In the genomic region with DNA sequence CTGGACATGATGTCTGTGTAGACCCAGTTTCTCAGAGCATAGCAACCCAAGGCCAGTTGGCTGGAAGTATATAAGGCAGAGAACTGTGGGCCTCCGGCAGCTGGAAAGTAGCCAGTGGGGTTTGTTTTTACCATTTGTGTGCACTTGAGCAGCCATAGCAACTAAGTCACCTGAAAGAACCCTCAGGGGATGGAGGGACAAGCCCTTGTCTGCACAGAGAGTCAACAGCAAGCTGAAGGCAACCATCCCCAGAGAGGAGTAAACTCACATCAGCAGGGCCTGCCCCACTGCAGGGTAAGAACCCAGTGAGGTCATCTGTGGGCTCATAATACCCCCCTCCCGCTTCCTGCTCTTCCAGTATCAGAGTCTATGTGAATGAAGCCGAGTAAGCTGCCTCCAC, we compare ENCODE assay signal across 24 mouse cellular contexts. TPM values are rescaled to one million over a fixed set of nuclear protein-coding genes. Genes with fewer than 3 reads are reported as not detected.
DNase-seq lines count a peak whose midpoint lies in the region; ATAC-seq and TF ChIP-seq lines count a peak whose summit lies in the region.
"Had no signal": no experiment of that assay in that cellular context is flagged by ENCODE, and none has a peak within 500 bp of the region (broad histone marks: within the 10 kb centered on the region; RNA-seq: fewer than 3 reads in every experiment).

No protein-coding gene starts in this region.

- no peaks in the 10 kb centered on the region for H3K9me3 ChIP-seq in heart, embryonic 10.5 days
- no peaks in the 10 kb centered on the region for H3K9me3 ChIP-seq in hindbrain, postnatal 0 days (ENCODE audit: low read length)
- H3K9me3 ChIP-seq in hindbrain, embryonic 11.5 days (ENCODE audit: control insufficient read depth, low read length) = no peaks in the 10 kb centered on the region
- H3K9me3 ChIP-seq in lung, postnatal 0 days (ENCODE audit: low read length) = no peaks in the 10 kb centered on the region
- no peaks in the 10 kb centered on the region for H3K9me3 ChIP-seq in midbrain, embryonic 14.5 days (ENCODE audit: control insufficient read depth, low read length)
- H3K9me3 ChIP-seq: embryonic facial prominence, embryonic 12.5 days; forebrain, embryonic 13.5 days; heart, embryonic 13.5 days; hindbrain, embryonic 13.5 days; limb, embryonic 15.5 days had no signal

- no peaks in the 10 kb centered on the region for H3K36me3 ChIP-seq in heart, embryonic 10.5 days
- H3K36me3 ChIP-seq in hindbrain, postnatal 0 days (ENCODE audit: insufficient read depth, low read length) = no peaks in the 10 kb centered on the region
- H3K36me3 ChIP-seq in hindbrain, embryonic 11.5 days (ENCODE audit: control insufficient read depth, insufficient read depth, low read length) = no peaks in the 10 kb centered on the region
- no peaks in the 10 kb centered on the region for H3K36me3 ChIP-seq in lung, postnatal 0 days (ENCODE audit: insufficient read depth, low read length)
- H3K36me3 ChIP-seq in midbrain, embryonic 14.5 days (ENCODE audit: control insufficient read depth, insufficient read depth, low read length) = no peaks in the 10 kb centered on the region
- H3K36me3 ChIP-seq: embryonic facial prominence, embryonic 12.5 days; heart, embryonic 13.5 days; hindbrain, embryonic 13.5 days; limb, embryonic 15.5 days had no signal

- no peak for ATAC-seq in hindbrain, postnatal 0 days
- no peak for ATAC-seq in hindbrain, embryonic 11.5 days (ENCODE audit: low FRiP score)
- ATAC-seq in lung, postnatal 0 days = peak; percentile 68
- ATAC-seq in midbrain, embryonic 14.5 days (ENCODE audit: low FRiP score, low TSS enrichment) = no peak
- ATAC-seq: forebrain, embryonic 13.5 days; inflammation-experienced regulatory T-cells, adult 6 months had no signal

- intact Hi-C loops in heart, postnatal 36 days (cut with DNase I) = no loop called here

- no peak for TF ChIP-seq CTCF in hindbrain, postnatal 0 days (IDR thresholded peaks at IDR 0.05; ENCODE audit: low read depth)
- no peak for TF ChIP-seq CTCF in lung, postnatal 0 days (IDR thresholded peaks at IDR 0.05)

- no peak overlapping the region for H3K9ac ChIP-seq in hindbrain, postnatal 0 days (replicated peaks; ENCODE audit: low read length)
- no peak overlapping the region for H3K9ac ChIP-seq in hindbrain, embryonic 11.5 days (ENCODE audit: low read depth, low read length)
- no peak overlapping the region for H3K9ac ChIP-seq in lung, postnatal 0 days (replicated peaks; ENCODE audit: low read depth)
- no peak overlapping the region for H3K9ac ChIP-seq in midbrain, embryonic 14.5 days (replicated peaks; ENCODE audit: low read length)
- H3K9ac ChIP-seq: embryonic facial prominence, embryonic 12.5 days; forebrain, embryonic 13.5 days; heart, embryonic 13.5 days; hindbrain, embryonic 13.5 days; limb, embryonic 15.5 days; liver, embryonic 14.5 days had no signal

- H3K4me3 ChIP-seq in heart, embryonic 10.5 days = no peak overlapping the region
- H3K4me3 ChIP-seq in hindbrain, postnatal 0 days (ENCODE audit: low read length) = no peak overlapping the region
- no peak overlapping the region for H3K4me3 ChIP-seq in hindbrain, embryonic 11.5 days (ENCODE audit: low read depth, low read length)
- no peak overlapping the region for H3K4me3 ChIP-seq in lung, postnatal 0 days (ENCODE audit: low read depth, low read length)
- no peak overlapping the region for H3K4me3 ChIP-seq in midbrain, embryonic 14.5 days (replicated peaks; ENCODE audit: low read depth, low read length)
- H3K4me3 ChIP-seq: embryonic facial prominence, embryonic 12.5 days; forebrain, embryonic 13.5 days; heart, embryonic 13.5 days; hindbrain, embryonic 13.5 days; limb, embryonic 15.5 days had no signal

- no peak overlapping the region for H3K4me2 ChIP-seq in hindbrain, postnatal 0 days (ENCODE audit: low read depth, low read length)
- no peak overlapping the region for H3K4me2 ChIP-seq in hindbrain, embryonic 11.5 days (replicated peaks; ENCODE audit: low read depth, low read length)
- H3K4me2 ChIP-seq in lung, postnatal 0 days (replicated peaks; ENCODE audit: low read depth, low read length) = no peak overlapping the region
- H3K4me2 ChIP-seq in midbrain, embryonic 14.5 days (ENCODE audit: low read length) = no peak overlapping the region
- H3K4me2 ChIP-seq: embryonic facial prominence, embryonic 12.5 days; forebrain, embryonic 13.5 days; heart, embryonic 13.5 days; hindbrain, embryonic 13.5 days; limb, embryonic 15.5 days had no signal

- TF ChIP-seq EP300 in lung, postnatal 0 days (IDR thresholded peaks at IDR 0.05) = no peak

- no peaks in the 10 kb centered on the region for H3K27me3 ChIP-seq in heart, embryonic 10.5 days (ENCODE audit: insufficient read depth, poor library complexity, severe bottlenecking)
- H3K27me3 ChIP-seq in hindbrain, postnatal 0 days (ENCODE audit: insufficient read depth, low read length) = no peaks in the 10 kb centered on the region
- no peaks in the 10 kb centered on the region for H3K27me3 ChIP-seq in hindbrain, embryonic 11.5 days (ENCODE audit: control insufficient read depth, insufficient read depth, low read length)
- H3K27me3 ChIP-seq in lung, postnatal 0 days (replicated peaks; ENCODE audit: insufficient read depth, low read length) = no peaks in the 10 kb centered on the region
- H3K27me3 ChIP-seq in midbrain, embryonic 14.5 days (ENCODE audit: control insufficient read depth, insufficient read depth, low read length) = no peaks in the 10 kb centered on the region
- H3K27me3 ChIP-seq: embryonic facial prominence, embryonic 12.5 days; forebrain, embryonic 13.5 days; heart, embryonic 13.5 days; hindbrain, embryonic 13.5 days; limb, embryonic 15.5 days had no signal

- WGBS in heart, embryonic 10.5 days = 50% methylated on average over 3 of the region's 3 CpGs
- WGBS in hindbrain, postnatal 0 days = 58% methylated on average over 3 of the region's 3 CpGs
- WGBS in hindbrain, embryonic 11.5 days = 86% methylated on average over 3 of the region's 3 CpGs
- WGBS in lung, postnatal 0 days = 45% methylated on average over 3 of the region's 3 CpGs
- WGBS in midbrain, embryonic 14.5 days = 86% methylated on average over 3 of the region's 3 CpGs

- peak overlapping the region; percentile 22; the same call in 1 of the 2 replicates for H3K27ac ChIP-seq in heart, embryonic 10.5 days
- H3K27ac ChIP-seq in hindbrain, postnatal 0 days = no peak overlapping the region
- no peak overlapping the region for H3K27ac ChIP-seq in hindbrain, embryonic 11.5 days (ENCODE audit: low read depth, low read length)
- H3K27ac ChIP-seq in lung, postnatal 0 days (ENCODE audit: low read length) = no peak overlapping the region
- H3K27ac ChIP-seq in midbrain, embryonic 14.5 days (replicated peaks; ENCODE audit: low read depth, low read length) = no peak overlapping the region
- H3K27ac ChIP-seq: embryonic facial prominence, embryonic 12.5 days; forebrain, embryonic 13.5 days; heart, embryonic 13.5 days; hindbrain, embryonic 13.5 days; limb, embryonic 15.5 days; liver, embryonic 14.5 days; macrophage had no signal

- H3K4me1 ChIP-seq in heart, embryonic 10.5 days = peaks cover 21% of the 10 kb centered on the region
- no peaks in the 10 kb centered on the region for H3K4me1 ChIP-seq in hindbrain, postnatal 0 days (ENCODE audit: insufficient read depth, low read length)
- no peaks in the 10 kb centered on the region for H3K4me1 ChIP-seq in hindbrain, embryonic 11.5 days (replicated peaks; ENCODE audit: control insufficient read depth, insufficient read depth, low read length)
- no peaks in the 10 kb centered on the region for H3K4me1 ChIP-seq in lung, postnatal 0 days (ENCODE audit: insufficient read depth, low read depth, low read length)
- no peaks in the 10 kb centered on the region for H3K4me1 ChIP-seq in midbrain, embryonic 14.5 days (ENCODE audit: control insufficient read depth, insufficient read depth, low read length)
- H3K4me1 ChIP-seq: embryonic facial prominence, embryonic 12.5 days; hindbrain, embryonic 13.5 days had no signal

- DNase-seq in heart, embryonic 10.5 days (ENCODE audit: low spot score) = no peak
- DNase-seq in heart, postnatal 36 days = no peak
- DNase-seq in hindbrain, postnatal 0 days (ENCODE audit: low spot score) = peak; percentile 30
- no peak for DNase-seq in hindbrain, embryonic 11.5 days (ENCODE audit: low spot score)
- DNase-seq in lung, postnatal 0 days (ENCODE audit: low spot score) = peak; percentile 47
- DNase-seq in lung, postnatal 14 days = no peak
- DNase-seq in lung, postnatal 36 days = peak; percentile 48
- DNase-seq in midbrain, embryonic 14.5 days = no peak
- DNase-seq: adrenal gland, adult 2 months; cerebellum, adult 11 months; cerebellum, adult 9-11 months; kidney, adult 9 months; kidney, postnatal 25 days; thymus, adult 18-20 months; thymus, postnatal 4 days had no signal

RNA-seq across cellular contexts. Expression of gene Sipa1l2, which starts 14.7 kb away (rescaled TPM):
- 24.9 and 32.6 TPM in 2 replicates for polyA plus RNA-seq in heart, embryonic 10.5 days (2016; fragmentation: Nextera tagmentation; extraction: Ambion mirVana)
- total RNA-seq in heart, postnatal 36 days (2021) = 10 to 100 TPM; 36.4 to 40.7 TPM
- total RNA-seq in hindbrain, postnatal 0 days (2014; rRNA removed) = 62.2 and 62.8 TPM in 2 replicates
- polyA plus RNA-seq in hindbrain, postnatal 0 days (2015; fragmentation: Nextera tagmentation; extraction: Ambion mirVana) = 11.5 and 12.2 TPM in 2 replicates
- polyA plus RNA-seq in hindbrain, embryonic 11.5 days (2014; fragmentation: Nextera tagmentation; extraction: Ambion mirVana) = 12.2 and 12.9 TPM in 2 replicates
- polyA plus RNA-seq in lung, postnatal 0 days (2015; fragmentation: Nextera tagmentation; extraction: Ambion mirVana) = 9.4 and 11.1 TPM in 2 replicates
- 16.4 and 25.1 TPM in 2 replicates for polyA plus RNA-seq in midbrain, embryonic 14.5 days (2014; fragmentation: Nextera tagmentation; extraction: Ambion mirVana)
- total RNA-seq: MEL had no signal

Comparison
In these comparisons a context has a peak if more than half of its experiments do, and no peak if none do; other contexts are left out.
1. DNase-seq: peak in hindbrain, postnatal 0 days (single experiment), lung, postnatal 0 days (single experiment) and lung, postnatal 36 days (single experiment); none in heart, embryonic 10.5 days (single experiment), heart, postnatal 36 days (0 of 2), hindbrain, embryonic 11.5 days (single experiment), lung, postnatal 14 days (single experiment) and midbrain, embryonic 14.5 days (single experiment).